Mouse (Mus musculus): Measurements from ENCODE around the gene Set.

Gene Set

DNA sequence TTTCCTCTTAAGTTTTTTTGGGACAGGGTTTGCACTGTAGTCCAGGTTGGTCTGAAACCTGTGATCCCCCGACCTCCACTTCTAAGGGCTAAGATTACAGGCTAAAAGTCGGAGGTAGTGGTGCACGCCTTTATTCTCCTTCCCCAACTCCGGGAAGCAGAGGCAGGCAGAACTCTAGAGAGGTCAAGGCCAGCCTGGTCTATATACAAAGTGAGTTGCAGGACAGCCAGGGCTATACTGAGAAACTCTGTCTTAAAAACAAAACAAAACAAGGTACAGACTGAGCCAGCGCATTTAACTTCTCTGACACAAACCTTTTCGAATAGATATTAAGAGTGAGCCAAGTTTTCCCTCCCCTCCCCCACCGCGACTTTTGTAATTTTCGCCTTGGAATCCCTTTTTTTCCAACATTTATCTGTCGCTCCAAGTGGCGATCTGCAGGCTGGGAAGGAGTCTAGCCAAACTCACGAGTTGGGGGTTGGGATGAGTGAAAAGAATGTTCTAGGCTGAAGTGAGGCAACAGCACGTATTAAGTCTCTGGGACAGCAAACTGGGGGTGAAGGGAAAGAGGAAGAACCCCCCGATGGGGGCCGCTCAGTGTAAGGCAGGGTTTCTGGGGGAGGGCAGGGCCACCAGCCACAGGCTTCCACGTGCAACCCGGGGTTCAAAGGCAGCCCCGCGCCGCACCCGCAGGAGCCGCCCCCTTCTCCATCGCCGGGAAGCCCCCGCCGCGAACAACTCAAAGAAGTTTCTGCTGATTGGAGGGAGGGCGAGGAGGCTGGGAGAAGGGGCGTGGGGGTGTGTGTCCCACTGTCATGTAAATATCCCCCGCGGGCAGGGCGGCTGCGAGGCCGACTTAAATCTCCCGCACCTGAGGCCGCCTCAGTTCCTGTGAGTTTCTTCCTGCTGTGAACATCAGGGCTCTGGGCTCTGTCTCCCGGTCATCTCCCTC is 4.3 kb downstream of the Set start:
- peak; percentile 37 for DNase-seq (ENCODE audit: low spot score)

DNA sequence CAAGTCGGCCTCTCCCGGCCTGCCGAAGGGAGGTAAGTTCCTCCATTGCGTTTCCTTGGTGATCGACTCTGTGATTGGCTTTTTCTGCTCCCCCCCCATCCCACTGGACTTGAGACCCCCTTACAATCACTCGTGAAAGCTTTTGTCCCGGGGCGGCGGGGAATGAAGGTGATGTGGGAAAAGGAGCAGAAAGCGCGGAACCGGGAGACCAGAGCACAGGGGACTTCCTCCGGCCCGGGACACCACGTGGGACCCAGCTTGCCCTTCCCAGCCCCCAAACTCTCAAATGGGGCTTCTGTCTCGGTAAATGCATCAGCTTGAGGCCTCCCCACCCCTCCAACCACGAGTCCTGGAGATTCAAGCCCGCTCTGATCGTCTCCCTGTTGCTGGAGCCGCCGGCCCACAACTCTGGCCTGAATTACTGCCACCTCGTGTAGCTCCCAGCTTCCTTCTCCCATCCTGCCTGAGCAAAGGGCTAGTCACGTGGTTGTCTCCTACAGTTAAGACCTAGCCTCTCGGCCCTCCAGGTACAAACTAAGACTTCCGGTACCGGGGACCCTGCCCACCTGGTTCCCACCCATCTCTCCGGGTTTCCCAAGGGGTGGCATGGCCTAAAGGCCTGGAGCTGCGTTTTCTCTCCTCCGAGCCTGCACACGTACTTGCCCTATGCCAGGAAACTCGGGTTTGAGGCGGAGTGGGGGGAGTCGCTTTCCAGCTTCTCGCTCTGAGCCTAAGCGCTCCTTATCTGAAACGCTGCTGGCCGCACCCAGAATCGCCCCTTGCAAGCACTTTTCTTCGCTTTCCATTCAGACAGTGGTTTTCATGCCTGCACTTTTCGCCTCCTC is 5.3 kb downstream of the Set start:
- DNase-seq (ENCODE audit: low spot score) = peak; percentile 69

DNA sequence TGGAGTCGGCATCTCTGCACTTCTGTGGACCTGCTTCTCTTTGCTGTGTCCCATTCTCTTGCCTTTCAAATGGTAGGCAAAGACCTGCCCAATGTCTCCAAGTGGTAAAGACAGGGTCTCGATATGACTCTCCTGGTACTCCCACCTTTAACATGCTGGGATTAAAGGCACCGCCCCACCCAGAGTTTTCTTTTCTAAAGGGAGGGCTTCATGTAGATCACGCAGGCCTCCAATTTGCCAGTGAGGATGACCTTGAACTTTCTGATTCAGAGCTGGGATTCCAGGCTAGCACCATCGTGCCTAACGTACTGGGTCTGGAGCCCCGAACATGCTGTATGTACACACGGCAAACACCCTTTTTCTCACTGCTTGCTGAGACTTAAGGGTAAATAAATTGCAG is 6.1 kb downstream of the Set start:
- DNase-seq (ENCODE audit: low spot score) = no peak

DNA sequence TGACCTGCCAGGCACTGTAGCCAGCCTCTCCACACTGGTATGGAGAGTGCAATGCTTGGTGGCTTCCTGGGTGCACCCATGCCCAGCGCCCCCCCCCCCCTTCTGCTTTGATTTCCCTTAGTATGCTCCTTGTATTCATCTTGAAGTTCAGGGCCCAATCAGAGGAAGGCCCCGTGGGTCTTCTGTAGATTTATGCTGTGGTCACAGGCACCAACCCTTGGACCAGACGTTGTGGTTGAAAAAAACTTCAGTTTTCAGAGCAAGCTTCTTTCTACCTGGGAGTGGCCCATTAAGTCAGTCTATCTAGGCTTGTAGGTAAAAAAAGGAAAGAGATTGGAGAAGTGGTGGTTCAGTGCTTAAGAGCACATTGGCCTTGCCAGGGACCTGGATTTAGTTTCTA is 6.6 kb downstream of the Set start:
- no peak for DNase-seq (ENCODE audit: low spot score)

- DNase-seq (ENCODE audit: low spot score) = no peak
These were observed 7.1 kb downstream of the Set start for GRCm38 (mm10) chr2:30064298-30064697.

GRCm38 (mm10) chr2:30066046-30066901 is 9.1 kb downstream of the Set start:
- DNase-seq (ENCODE audit: low spot score) = peak; percentile 95

DNA sequence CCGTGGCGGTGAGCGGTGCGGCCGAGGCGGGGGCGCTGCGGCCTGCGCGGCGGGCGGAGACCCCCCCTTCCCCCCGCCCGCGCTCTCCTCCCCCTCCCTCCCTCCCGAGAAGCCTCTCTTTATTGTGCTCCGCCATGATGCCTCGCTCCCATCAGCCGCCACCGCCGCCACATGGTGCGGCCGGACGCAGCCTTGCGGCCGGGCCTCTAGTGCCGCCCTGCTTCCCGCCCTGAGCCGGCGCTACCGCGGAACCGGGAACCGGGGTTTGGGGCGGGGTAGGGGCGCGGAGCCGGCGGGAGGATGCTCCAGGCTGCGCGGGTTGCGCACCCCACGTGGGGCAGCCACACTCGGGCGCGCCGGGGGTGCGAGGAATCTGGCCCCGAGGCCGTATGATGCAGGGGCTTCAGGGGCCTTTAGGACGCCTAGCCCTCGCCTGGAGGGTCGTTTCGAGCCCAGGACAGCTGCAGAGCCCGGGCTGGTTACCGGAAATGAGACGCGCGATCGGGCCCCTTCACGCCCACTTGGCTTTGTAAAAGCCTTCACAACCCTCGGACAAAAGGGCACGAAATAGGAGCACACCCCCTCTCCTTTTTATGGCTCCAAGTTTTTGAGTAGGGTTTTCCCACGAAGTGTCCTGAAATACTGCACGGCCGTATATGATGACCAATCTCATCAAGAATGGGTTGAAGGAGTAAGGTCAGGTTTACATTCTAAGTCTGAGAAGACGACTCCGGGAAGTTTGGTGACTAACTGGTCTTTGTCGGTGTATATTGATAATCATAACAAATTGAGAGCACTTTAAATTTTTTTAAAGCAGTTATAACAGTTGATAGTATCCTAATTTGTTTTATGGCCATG is 10.1 kb downstream of the Set start:
- DNase-seq (ENCODE audit: low spot score) = peak; percentile 34

- no peak for DNase-seq (ENCODE audit: low spot score)
These were observed 10.8 kb downstream of the Set start for GRCm38 (mm10) chr2:30067962-30068361.

- DNase-seq (ENCODE audit: low spot score) = no peak
These were observed 15.7 kb downstream of the Set start for GRCm38 (mm10) chr2:30072875-30073274.

DNA sequence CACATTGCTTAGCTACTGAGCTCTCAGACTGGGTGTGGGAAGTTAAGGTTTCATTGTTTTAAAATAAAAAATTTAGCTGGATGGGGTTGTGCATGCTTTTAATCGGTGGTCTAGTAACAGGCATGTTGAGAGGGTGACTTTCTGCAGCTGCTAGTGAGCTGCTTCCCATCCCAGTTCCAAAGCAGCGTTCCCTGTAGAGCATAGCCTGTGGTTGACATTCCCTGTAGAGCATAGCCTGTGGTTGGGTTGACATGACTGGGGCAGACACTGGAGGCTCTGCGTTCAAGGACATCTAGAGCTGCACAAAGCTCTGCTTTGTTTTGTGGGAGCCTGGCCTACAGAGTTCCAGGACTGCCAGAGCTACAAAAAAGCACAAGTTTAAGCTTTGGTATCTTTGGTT is 16.1 kb downstream of the Set start:
- no peak for DNase-seq (ENCODE audit: low spot score)

DNA sequence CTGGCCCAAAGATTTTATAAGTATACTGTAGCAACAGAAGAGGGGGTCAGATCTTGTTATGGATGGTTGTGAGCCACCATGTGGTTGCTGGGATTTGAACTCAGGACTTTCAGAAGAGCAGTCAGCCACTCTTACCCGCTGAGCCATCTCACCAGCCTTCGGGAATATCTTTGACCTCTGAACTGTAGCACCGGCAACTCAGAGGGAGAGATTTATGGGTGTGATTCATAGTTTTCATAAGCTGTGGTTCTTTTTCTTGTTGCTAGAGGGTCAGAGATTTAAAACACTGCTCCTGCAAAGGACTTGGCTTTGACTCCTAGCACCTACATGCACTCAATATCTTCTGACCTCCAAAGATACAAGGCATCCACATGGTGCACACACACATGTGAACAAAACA is 18.4 kb downstream of the Set start:
- DNase-seq (ENCODE audit: low spot score) = no peak

GRCm38 (mm10) chr2:30076439-30076838 is 19.3 kb downstream of the Set start:
- DNase-seq (ENCODE audit: low spot score) = no peak

- no peak for DNase-seq (ENCODE audit: low spot score)
These were observed 19.8 kb downstream of the Set start for GRCm38 (mm10) chr2:30076959-30077358.

GRCm38 (mm10) chr2:30077502-30078348 is 20.5 kb downstream of the Set start, which contains the start of gene Pkn3:
TSS of gene Pkn3 (plus strand) at chr2:30077684.
- DNase-seq (ENCODE audit: low spot score) = peak; percentile 85

DNA sequence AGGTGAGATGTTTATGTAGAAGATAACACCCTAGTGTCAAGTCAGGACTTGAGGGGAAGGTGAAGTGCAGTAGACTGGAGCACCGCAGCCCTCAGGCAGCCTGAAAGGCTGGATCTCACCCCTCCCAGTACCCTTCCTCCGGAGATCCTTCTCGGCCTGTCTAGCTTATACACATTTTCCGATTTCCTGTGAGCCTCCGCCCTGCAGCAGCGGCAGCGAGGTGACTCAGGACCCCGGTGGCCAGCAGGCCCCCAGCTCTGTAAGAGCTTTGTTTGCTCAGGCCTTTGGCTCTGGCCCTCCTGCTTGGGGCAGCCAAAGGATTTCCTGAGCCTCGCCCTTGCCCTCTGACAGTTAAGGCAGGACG is 21.2 kb downstream of the Set start:
- DNase-seq (ENCODE audit: low spot score) = no peak

- no peak for DNase-seq (ENCODE audit: low spot score)
These were observed 21.6 kb downstream of the Set start for GRCm38 (mm10) chr2:30078760-30079159.

- DNase-seq (ENCODE audit: low spot score) = no peak
These were observed 23.1 kb downstream of the Set start for GRCm38 (mm10) chr2:30080181-30080800.

GRCm38 (mm10) chr2:30084113-30084512 is 26.9 kb downstream of the Set start:
- DNase-seq (ENCODE audit: low spot score) = no peak

GRCm38 (mm10) chr2:30084632-30085031 is 27.5 kb downstream of the Set start:
- no peak for DNase-seq (ENCODE audit: low spot score)

GRCm38 (mm10) chr2:30087310-30087709 is 30.1 kb downstream of the Set start:
- no peak for DNase-seq (ENCODE audit: low spot score)

All from MN1 (cell line).